Mouse (Mus musculus): ENCODE results near the gene Theg. TPM values are rescaled to one million over a fixed set of nuclear protein-coding genes. Genes with fewer than 3 reads are reported as not detected.
A peak's percentile ranks its signal among the peaks of the same experiment; 100 is the strongest.

The Theg gene
- polyA plus RNA-seq, 1 experiment from 2014 or later: not detected

DNA sequence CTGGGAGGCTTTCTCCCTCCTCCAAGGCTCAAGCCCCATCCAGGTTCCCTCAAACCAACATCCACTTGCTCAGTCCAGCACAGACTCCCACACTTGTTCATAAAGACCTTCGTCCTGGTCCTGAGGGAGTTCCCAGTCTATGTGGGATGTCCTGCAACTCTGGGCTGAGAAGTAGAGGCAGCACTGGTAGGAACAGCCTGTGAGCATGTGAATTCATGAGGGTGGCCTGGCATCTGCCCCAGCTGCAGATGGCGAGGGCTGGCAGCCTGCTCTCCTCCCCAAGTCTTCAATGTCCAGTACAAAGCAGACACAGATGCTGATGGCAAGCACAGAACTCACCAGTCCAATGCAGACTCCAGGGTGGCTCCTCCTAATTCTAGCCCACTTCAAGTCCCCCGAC lies 48.8 kb downstream of the Theg start:
- H3K4me1 ChIP-seq (ENCODE audit: insufficient read depth): peaks cover 9% of the 10 kb centered on the region
- no peak for ATAC-seq
- no peak overlapping the region for H3K9ac ChIP-seq (replicated peaks)
- H3K36me3 ChIP-seq (replicated peaks; ENCODE audit: insufficient read depth, low read length): peaks cover 12% of the 10 kb centered on the region; the same call in 1 of the 2 replicates
- H3K27ac ChIP-seq (ENCODE audit: low read depth): no peak overlapping the region
- H3K27me3 ChIP-seq (ENCODE audit: insufficient read depth, low read length): no peaks in the 10 kb centered on the region
- H3K9me3 ChIP-seq (ENCODE audit: low read length): no peaks in the 10 kb centered on the region
- no peak overlapping the region for H3K4me3 ChIP-seq (ENCODE audit: low read depth, low read length)
- no peak overlapping the region for H3K4me2 ChIP-seq (ENCODE audit: low read depth, low read length)
- DNase-seq: peak; percentile 10
- 88% methylated on average over 3 of the region's 3 CpGs for WGBS (ENCODE audit: insufficient replicate concordance)
- TF ChIP-seq EP300 (IDR thresholded peaks at IDR 0.05; ENCODE audit: low read depth) (no peak), CTCF (IDR thresholded peaks at IDR 0.05; ENCODE audit: low read depth) (no peak)

DNA sequence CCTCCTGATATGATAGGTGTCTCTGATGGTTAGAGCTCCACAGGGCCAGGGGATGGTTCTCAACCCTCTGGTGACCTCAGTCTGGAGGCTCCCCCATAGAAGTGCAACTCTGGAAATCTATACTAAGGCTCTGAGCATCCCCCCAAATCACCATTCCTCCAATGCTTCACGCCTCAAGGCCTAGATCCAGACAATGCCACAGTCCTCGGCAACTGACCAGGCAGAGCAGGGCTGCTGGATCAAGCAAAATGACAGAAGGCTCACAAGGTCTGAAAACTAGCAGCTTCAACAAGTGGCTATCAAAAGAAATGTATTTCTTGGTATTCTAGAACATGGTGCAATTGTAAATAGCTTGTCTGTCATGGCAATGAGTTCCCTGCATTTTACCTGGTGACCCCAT lies 49.4 kb downstream of the Theg start:
- no peak for TF ChIP-seq EP300 (IDR thresholded peaks at IDR 0.05; ENCODE audit: low read depth)
- TF ChIP-seq CTCF (IDR thresholded peaks at IDR 0.05; ENCODE audit: low read depth): no peak
- DNase-seq (peak; percentile 4), ATAC-seq (no peak)
- Histone ChIP-seq H3K27me3 (ENCODE audit: insufficient read depth, low read length) (no peaks in the 10 kb centered on the region), H3K4me3 (ENCODE audit: low read depth, low read length) (no peak overlapping the region), H3K27ac (ENCODE audit: low read depth) (no peak overlapping the region), H3K4me2 (ENCODE audit: low read depth, low read length) (no peak overlapping the region), H3K9ac (replicated peaks) (no peak overlapping the region), H3K36me3 (replicated peaks; ENCODE audit: insufficient read depth, low read length) (peaks cover 9% of the 10 kb centered on the region; the same call in 1 of the 2 replicates), H3K9me3 (ENCODE audit: low read length) (no peaks in the 10 kb centered on the region), H3K4me1 (ENCODE audit: insufficient read depth) (peaks cover 9% of the 10 kb centered on the region)
- 77% methylated on average over 2 of the region's 2 CpGs for WGBS (ENCODE audit: insufficient replicate concordance)

DNA sequence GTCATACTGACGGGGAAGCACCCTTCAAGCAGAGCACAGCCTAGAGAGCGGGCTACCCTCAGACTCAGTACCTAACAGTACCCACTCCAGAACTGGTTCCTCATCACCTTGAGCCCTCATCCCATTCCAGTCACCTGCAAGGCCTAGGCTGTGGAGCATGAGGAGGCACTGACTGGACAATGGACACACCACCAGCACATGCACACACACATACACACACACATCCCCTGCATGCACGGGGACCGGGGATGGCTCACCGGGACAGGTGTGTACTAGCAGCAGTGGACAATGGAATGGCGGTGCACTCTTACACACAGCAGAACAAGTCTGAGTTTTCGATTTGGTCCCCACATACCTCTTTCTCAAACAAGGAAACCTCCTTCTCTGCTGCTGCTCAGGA lies 49.9 kb downstream of the Theg start:
- Histone ChIP-seq H3K36me3 (replicated peaks; ENCODE audit: insufficient read depth, low read length) (peaks cover 8% of the 10 kb centered on the region; the same call in 1 of the 2 replicates), H3K4me1 (ENCODE audit: insufficient read depth) (peaks cover 11% of the 10 kb centered on the region), H3K4me3 (ENCODE audit: low read depth, low read length) (no peak overlapping the region), H3K27me3 (ENCODE audit: insufficient read depth, low read length) (no peaks in the 10 kb centered on the region), H3K9me3 (ENCODE audit: low read length) (no peaks in the 10 kb centered on the region), H3K27ac (ENCODE audit: low read depth) (no peak overlapping the region), H3K4me2 (ENCODE audit: low read depth, low read length) (no peak overlapping the region), H3K9ac (replicated peaks) (no peak overlapping the region)
- no peak for ATAC-seq
- peak; percentile 7 for DNase-seq
- no peak for TF ChIP-seq EP300 (IDR thresholded peaks at IDR 0.05; ENCODE audit: low read depth)
- WGBS (ENCODE audit: insufficient replicate concordance): 84% methylated on average over 7 of the region's 7 CpGs

DNA sequence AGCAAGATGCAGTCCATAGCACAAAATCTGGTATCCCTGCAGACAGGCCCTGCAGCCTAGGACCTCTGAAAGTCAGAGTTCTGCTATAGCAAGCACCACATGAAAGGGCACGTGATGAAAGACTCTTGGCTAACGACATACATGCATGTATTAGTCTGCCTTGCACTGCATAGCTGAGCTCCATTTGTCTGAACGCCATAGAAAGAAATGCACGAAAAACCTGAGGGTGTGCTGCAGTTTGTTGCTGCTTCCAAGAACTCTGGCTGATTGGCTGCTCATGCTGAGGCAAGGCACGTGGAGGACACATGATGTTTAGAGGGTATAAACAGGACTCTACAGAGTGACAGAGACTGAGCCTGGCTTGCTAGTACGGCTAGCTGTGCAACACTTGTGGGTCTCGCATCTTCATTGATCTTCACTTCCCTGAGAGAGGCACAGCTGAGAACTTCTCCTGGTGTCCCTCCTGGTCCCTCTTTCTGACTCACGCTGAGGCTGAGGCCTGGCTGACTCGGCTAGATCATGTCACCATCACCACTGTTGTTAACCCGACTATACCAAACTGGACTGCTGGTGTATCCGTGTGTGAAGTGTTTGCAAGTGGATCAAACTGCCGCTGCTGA lies 50.6 kb downstream of the Theg start:
- 72% methylated on average over 12 of the region's 12 CpGs for WGBS (ENCODE audit: insufficient replicate concordance)
- no peak for ATAC-seq

DNA sequence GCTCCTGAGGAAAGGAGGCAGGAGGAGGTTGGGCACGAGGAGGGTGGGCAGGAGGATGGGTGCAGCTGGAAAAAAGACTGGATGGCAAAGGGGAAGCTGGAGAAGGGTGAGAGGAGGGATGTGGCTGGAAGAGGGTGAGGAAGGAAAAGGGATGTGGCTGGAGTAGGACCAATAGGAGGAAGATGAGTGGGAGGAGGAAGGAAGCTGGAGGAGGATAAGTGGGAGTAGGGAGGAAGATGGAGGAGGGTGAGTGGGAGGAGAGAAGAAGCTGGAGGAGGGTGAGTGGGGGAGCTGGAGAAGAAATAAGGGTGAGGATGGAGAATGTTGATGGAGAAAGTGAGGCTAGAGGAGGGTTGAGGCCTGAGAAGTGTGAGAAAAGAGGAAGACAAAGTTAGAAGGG lies 51.7 kb downstream of the Theg start:
- DNase-seq: peak; percentile 9
- WGBS (ENCODE audit: insufficient replicate concordance): 53% methylated on average over 1 of the region's 1 CpGs
- ATAC-seq: no peak
- Histone ChIP-seq H3K36me3 (replicated peaks; ENCODE audit: insufficient read depth, low read length) (peaks cover 2% of the 10 kb centered on the region; the same call in 1 of the 2 replicates), H3K4me1 (ENCODE audit: insufficient read depth) (peaks cover 18% of the 10 kb centered on the region), H3K4me3 (ENCODE audit: low read depth, low read length) (no peak overlapping the region), H3K27ac (ENCODE audit: low read depth) (no peak overlapping the region), H3K9me3 (ENCODE audit: low read length) (no peaks in the 10 kb centered on the region), H3K27me3 (ENCODE audit: insufficient read depth, low read length) (no peaks in the 10 kb centered on the region), H3K9ac (replicated peaks) (no peak overlapping the region), H3K4me2 (ENCODE audit: low read depth, low read length) (no peak overlapping the region)
- TF ChIP-seq EP300 (IDR thresholded peaks at IDR 0.05; ENCODE audit: low read depth) (no peak), CTCF (IDR thresholded peaks at IDR 0.05; ENCODE audit: low read depth) (no peak)

More for the DNA sequence above, 50.6 kb downstream of the Theg start:
- no peak for TF ChIP-seq CTCF (IDR thresholded peaks at IDR 0.05; ENCODE audit: low read depth)
- TF ChIP-seq EP300 (IDR thresholded peaks at IDR 0.05; ENCODE audit: low read depth): no peak
- no peak overlapping the region for H3K27ac ChIP-seq (ENCODE audit: low read depth)
- H3K4me3 ChIP-seq (ENCODE audit: low read depth, low read length): no peak overlapping the region
- peak; percentile 8 for DNase-seq
- H3K9me3 ChIP-seq (ENCODE audit: low read length): no peaks in the 10 kb centered on the region
- H3K9ac ChIP-seq (replicated peaks): no peak overlapping the region
- H3K36me3 ChIP-seq (replicated peaks; ENCODE audit: insufficient read depth, low read length): peaks cover 8% of the 10 kb centered on the region; the same call in 1 of the 2 replicates
- no peaks in the 10 kb centered on the region for H3K27me3 ChIP-seq (ENCODE audit: insufficient read depth, low read length)
- H3K4me2 ChIP-seq (ENCODE audit: low read depth, low read length): no peak overlapping the region
- H3K4me1 ChIP-seq (ENCODE audit: insufficient read depth): peaks cover 12% of the 10 kb centered on the region

DNA sequence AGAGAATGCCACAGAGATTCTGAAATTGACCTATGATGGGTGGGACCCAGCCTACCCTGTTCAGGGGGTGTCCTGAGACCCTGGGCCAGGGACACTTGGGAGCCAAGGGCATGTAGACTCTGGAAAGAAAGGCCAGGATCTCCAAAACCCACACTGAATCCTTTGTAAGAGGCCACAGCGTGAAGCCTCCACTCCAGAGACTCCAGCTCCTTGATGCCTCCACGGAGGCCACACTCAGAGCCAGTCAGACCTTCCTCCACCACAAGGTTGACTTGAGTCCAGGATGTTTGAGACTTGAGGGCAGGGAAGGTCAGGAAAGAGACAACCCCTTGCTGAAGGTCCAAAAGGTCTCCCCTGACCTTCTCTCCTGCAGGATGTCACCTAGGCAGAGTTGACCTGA lies 52.7 kb downstream of the Theg start:
- TF ChIP-seq EP300 (IDR thresholded peaks at IDR 0.05; ENCODE audit: low read depth) (no peak), CTCF (IDR thresholded peaks at IDR 0.05; ENCODE audit: low read depth) (no peak)
- Histone ChIP-seq H3K4me3 (ENCODE audit: low read depth, low read length) (no peak overlapping the region), H3K4me1 (ENCODE audit: insufficient read depth) (peaks cover 18% of the 10 kb centered on the region), H3K36me3 (replicated peaks; ENCODE audit: insufficient read depth, low read length) (no peaks in the 10 kb centered on the region; the same call in 1 of the 2 replicates), H3K4me2 (ENCODE audit: low read depth, low read length) (no peak overlapping the region), H3K27ac (ENCODE audit: low read depth) (no peak overlapping the region), H3K9me3 (ENCODE audit: low read length) (no peaks in the 10 kb centered on the region), H3K27me3 (ENCODE audit: insufficient read depth, low read length) (no peaks in the 10 kb centered on the region), H3K9ac (replicated peaks) (no peak overlapping the region)
- WGBS (ENCODE audit: insufficient replicate concordance): 83% methylated on average over 2 of the region's 2 CpGs
- no peak for DNase-seq
- ATAC-seq: no peak

Data from liver, postnatal 0 days (tissue).